Mouse (Mus musculus): ENCODE data around the gene Rnf181. TPM values are rescaled to one million over a fixed set of nuclear protein-coding genes. Genes with fewer than 3 reads are reported as not detected.
A peak's percentile ranks its signal among the peaks of the same experiment; 100 is the strongest.

The Rnf181 gene
- polyA plus RNA-seq, 1 experiment: 62.4 TPM

DNA sequence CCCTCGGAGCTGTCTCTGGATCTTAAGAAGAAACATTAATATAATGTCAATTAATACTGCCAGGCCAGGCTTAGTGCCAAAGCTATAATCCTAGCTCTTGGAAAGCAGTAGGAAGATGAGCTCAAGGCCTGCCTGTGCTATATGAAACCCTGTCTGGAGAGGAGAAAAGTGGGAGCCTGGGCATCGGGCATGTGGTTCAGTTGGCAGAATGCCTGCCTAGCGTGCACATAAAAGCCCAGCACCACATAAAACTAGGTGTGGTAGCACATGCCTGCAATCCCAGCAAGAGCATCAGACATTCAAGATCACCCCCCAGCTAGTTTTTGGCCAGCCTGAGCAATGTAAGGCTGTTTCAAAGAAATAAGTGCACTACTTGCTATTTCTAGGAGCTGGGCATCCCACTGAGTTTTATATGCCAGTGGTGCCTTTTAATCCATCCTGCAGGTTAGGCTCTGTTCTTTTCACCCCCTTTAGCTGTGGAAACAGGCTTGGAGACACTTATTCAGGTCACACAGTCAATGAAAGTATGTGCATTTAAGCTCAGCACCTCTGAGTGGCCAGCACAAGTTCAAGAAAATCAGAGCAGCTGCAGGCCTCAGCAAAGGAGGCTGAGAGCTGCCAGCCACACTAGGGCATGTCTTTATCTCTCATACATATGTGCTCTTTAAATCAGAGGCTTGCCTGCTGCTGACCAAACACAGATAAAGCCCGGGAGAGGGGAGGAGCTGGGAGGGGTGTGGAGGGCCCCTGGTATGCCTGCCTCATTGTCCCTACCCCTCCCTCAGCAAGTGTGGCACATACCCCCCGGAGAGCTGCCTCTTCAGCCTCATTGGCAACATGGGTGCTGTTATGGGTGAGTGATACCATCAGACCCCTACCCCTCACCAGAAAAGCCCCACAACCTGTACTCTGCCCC, 9.3 kb downstream of the Rnf181 start:
- Histone ChIP-seq H3K4me1 (ENCODE audit: control insufficient read depth, insufficient read depth, insufficient read length) (peaks cover 11% of the 10 kb centered on the region; the same call in 1 of the 2 replicates), H3K27ac (ENCODE audit: insufficient read depth, low read length) (no peak overlapping the region), H3K4me3 (ENCODE audit: extremely low read depth, insufficient read depth, insufficient read length) (no peak overlapping the region), H3K36me3 (ENCODE audit: control insufficient read depth, insufficient read depth, low read length) (peaks cover 15% of the 10 kb centered on the region), H3K27me3 (ENCODE audit: control insufficient read depth, insufficient read depth, low read length) (peaks cover 3% of the 10 kb centered on the region; the same call in 1 of the 2 replicates)
- no peak for DNase-seq (ENCODE audit: low read depth in 1 of 2, low spot score in 2 of 2)
- TF ChIP-seq POLR2A (IDR thresholded peaks at IDR 0.05; ENCODE audit: low read depth, low read length) (no peak), CTCF (IDR thresholded peaks at IDR 0.05; ENCODE audit: extremely low read depth, insufficient read depth, insufficient read length, insufficient replicate concordance) (no peak)
- WGBS: 84% methylated on average over 5 of the region's 5 CpGs

GRCm38 (mm10) chr6:72356001-72356532, 10.7 kb downstream of the Rnf181 start:
- Histone ChIP-seq H3K4me3 (ENCODE audit: extremely low read depth, insufficient read depth, insufficient read length) (peak overlapping the region; percentile 65), H3K36me3 (ENCODE audit: control insufficient read depth, insufficient read depth, low read length) (peaks cover 17% of the 10 kb centered on the region), H3K27ac (ENCODE audit: insufficient read depth, low read length) (no peak overlapping the region), H3K27me3 (ENCODE audit: control insufficient read depth, insufficient read depth, low read length) (peaks cover 3% of the 10 kb centered on the region; the same call in 1 of the 2 replicates), H3K4me1 (ENCODE audit: control insufficient read depth, insufficient read depth, insufficient read length) (peaks cover 9% of the 10 kb centered on the region; the same call in 1 of the 2 replicates)
- TF ChIP-seq CTCF (IDR thresholded peaks at IDR 0.05; ENCODE audit: extremely low read depth, insufficient read depth, insufficient read length, insufficient replicate concordance) (no peak), POLR2A (IDR thresholded peaks at IDR 0.05; ENCODE audit: low read depth, low read length) (no peak)
- DNase-seq (ENCODE audit: low read depth in 1 of 2, low spot score in 2 of 2): no peak
- 79% methylated on average over 6 of the region's 8 CpGs for WGBS

DNA sequence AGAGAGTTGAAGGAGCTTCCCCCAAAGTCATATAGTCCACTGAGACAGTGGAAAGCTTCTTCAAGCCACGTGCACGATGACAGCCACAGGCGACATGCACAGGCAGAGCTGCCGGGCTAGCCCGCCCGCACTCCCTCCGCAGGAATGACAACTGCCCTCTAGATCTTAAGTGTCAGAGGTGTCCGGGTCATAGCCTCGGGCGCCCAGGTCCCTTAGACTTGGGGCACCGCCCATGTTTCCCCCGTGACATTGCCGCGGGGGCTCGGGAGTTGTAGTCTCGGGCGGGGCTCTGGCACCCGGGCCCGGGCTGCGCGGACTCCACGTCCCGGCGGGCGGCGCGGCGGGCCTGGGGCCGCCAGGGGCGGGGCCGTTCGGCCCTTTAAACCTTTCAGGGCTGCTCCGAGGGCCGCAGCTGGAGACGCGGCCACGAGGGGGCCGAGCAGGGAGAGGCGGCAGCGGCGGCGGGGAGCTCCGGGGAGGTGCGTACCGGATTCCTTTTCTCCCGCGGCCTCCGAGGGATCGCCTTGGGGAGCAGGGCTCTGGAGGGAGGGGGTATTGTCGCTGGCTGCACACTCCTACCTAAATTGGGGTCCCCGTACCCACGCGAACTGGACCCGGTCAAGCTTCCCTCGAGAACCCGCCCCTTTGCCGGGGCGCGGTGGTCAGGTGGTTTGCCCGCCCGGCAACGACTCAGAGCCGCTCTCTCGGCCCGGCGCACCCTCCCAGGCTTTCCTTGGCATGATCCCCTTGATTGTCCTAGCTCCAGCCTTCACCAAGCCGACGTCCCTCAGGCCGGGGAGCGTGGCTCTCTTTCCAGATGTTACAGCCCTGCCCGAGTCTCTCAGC, 11.5 kb downstream of the Rnf181 start, which contains the start of gene Tmem150a:
TSS of gene Tmem150a (plus strand) at position 382 of the 846 bp plus-strand sequence.
- Histone ChIP-seq H3K36me3 (ENCODE audit: control insufficient read depth, insufficient read depth, low read length) (peaks cover 16% of the 10 kb centered on the region), H3K4me1 (ENCODE audit: control insufficient read depth, insufficient read depth, insufficient read length) (peaks cover 7% of the 10 kb centered on the region; the same call in 1 of the 2 replicates), H3K27ac (ENCODE audit: insufficient read depth, low read length) (peak within 1 kb of the TSS; percentile 36), H3K4me3 (ENCODE audit: extremely low read depth, insufficient read depth, insufficient read length) (peak within 1 kb of the TSS; percentile 65), H3K27me3 (ENCODE audit: control insufficient read depth, insufficient read depth, low read length) (peaks cover 3% of the 10 kb centered on the region; the same call in 1 of the 2 replicates)
- DNase-seq (ENCODE audit: low read depth in 1 of 2, low spot score in 2 of 2): peak; percentile 15 to 61
- TF ChIP-seq CTCF (IDR thresholded peaks at IDR 0.05; ENCODE audit: extremely low read depth, insufficient read depth, insufficient read length, insufficient replicate concordance) (peak; percentile 5; the same call in 1 of the 2 replicates), POLR2A (IDR thresholded peaks at IDR 0.05; ENCODE audit: low read depth, low read length) (no peak)
- under 1% methylated on average over 69 of the region's 71 CpGs for WGBS

DNA sequence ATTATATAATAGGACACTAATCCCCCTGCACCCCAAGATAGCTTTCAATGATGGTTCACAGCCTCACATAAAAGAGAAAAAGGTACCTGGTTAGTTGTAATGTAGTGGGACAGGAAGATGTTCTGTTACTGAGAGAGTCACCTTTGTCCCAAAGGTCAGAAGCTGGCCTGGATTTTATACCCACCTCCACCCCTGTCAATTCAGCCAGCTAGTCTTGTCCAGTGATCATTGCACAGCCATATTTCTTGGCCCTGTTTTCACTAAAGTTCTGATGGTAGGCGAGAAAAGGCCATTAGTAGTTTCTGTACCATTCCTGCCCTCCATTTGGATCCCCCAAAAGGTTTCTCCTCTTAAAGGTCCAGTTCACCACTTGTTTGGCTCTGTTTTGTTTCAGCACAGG, 12.7 kb downstream of the Rnf181 start:
- WGBS: 97% methylated on average over 1 of the region's 1 CpGs

GRCm38 (mm10) chr6:72352636-72353405, 13.9 kb downstream of the Rnf181 start:
- 64% methylated on average over 5 of the region's 5 CpGs for WGBS
- no peak for DNase-seq (ENCODE audit: low read depth in 1 of 2, low spot score in 2 of 2)
- Histone ChIP-seq H3K36me3 (ENCODE audit: control insufficient read depth, insufficient read depth, low read length) (peaks cover 14% of the 10 kb centered on the region), H3K27ac (ENCODE audit: insufficient read depth, low read length) (no peak overlapping the region), H3K4me3 (ENCODE audit: extremely low read depth, insufficient read depth, insufficient read length) (no peak overlapping the region), H3K4me1 (ENCODE audit: control insufficient read depth, insufficient read depth, insufficient read length) (peaks cover 19% of the 10 kb centered on the region; the same call in 1 of the 2 replicates), H3K27me3 (ENCODE audit: control insufficient read depth, insufficient read depth, low read length) (peaks cover 3% of the 10 kb centered on the region; the same call in 1 of the 2 replicates)
- TF ChIP-seq POLR2A (IDR thresholded peaks at IDR 0.05; ENCODE audit: low read depth, low read length) (no peak), CTCF (IDR thresholded peaks at IDR 0.05; ENCODE audit: extremely low read depth, insufficient read depth, insufficient read length, insufficient replicate concordance) (no peak)

More for the DNA sequence above, 12.7 kb downstream of the Rnf181 start:
- H3K4me3 ChIP-seq (ENCODE audit: extremely low read depth, insufficient read depth, insufficient read length): no peak overlapping the region
- H3K27ac ChIP-seq (ENCODE audit: insufficient read depth, low read length): no peak overlapping the region
- no peak for TF ChIP-seq CTCF (IDR thresholded peaks at IDR 0.05; ENCODE audit: extremely low read depth, insufficient read depth, insufficient read length, insufficient replicate concordance)
- no peak for TF ChIP-seq POLR2A (IDR thresholded peaks at IDR 0.05; ENCODE audit: low read depth, low read length)
- peaks cover 9% of the 10 kb centered on the region; the same call in 1 of the 2 replicates for H3K4me1 ChIP-seq (ENCODE audit: control insufficient read depth, insufficient read depth, insufficient read length)
- H3K36me3 ChIP-seq (ENCODE audit: control insufficient read depth, insufficient read depth, low read length): peaks cover 14% of the 10 kb centered on the region
- DNase-seq (ENCODE audit: low read depth in 1 of 2, low spot score in 2 of 2): no peak
- H3K27me3 ChIP-seq (ENCODE audit: control insufficient read depth, insufficient read depth, low read length): peaks cover 3% of the 10 kb centered on the region; the same call in 1 of the 2 replicates

Measured in spleen, adult 2 months (tissue).